Mouse (Mus musculus) MN1 (cell line): ENCODE results near the gene Col6a3.

ENCODE experiments used
- DNase-seq: peaks from one replicate; pipeline ENCODE4 v3.0.0-alpha.2; 2016; ENCODE audit warnings: low spot score

Col6a3 gene

GRCm38 (mm10) chr1:90843836-90844235, at the start of gene Col6a3:
Gene Col6a3, minus strand, starts transcription at chr1:90843971.
- DNase-seq, result no peak

DNA sequence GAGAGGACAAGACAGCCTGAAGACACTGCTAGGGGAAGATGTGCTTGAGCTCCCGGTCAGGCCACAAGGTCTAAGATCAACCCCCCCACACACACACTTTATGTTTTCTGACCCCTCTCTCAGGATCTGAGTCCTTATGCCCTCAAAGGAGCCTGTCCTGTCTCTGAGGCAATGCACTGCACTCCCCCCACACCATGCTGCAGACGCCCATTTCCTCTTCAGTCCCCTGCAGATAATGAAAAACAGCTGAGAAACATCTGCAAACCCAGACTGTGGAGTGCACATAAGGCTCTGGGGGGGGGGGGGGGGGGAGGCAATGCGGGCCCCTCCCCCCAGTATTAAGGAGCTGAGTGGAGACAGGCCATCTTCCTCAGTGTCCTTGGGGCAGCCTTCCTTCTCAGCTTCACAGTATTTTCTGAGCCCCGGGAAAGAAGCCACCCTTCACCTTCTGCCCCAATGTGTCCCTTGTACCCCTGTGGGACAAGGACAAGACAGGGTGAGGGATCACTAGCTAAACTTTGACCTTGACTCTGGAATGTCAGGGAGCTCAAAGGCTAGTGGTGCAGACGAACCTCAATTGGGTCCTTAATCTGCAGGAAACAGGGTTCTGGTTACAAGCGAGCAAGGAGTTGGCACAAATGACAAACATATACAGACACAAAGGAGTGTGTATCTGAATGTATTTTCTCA, 42.1 kb upstream of the Col6a3 start:
- no peak for DNase-seq

DNA sequence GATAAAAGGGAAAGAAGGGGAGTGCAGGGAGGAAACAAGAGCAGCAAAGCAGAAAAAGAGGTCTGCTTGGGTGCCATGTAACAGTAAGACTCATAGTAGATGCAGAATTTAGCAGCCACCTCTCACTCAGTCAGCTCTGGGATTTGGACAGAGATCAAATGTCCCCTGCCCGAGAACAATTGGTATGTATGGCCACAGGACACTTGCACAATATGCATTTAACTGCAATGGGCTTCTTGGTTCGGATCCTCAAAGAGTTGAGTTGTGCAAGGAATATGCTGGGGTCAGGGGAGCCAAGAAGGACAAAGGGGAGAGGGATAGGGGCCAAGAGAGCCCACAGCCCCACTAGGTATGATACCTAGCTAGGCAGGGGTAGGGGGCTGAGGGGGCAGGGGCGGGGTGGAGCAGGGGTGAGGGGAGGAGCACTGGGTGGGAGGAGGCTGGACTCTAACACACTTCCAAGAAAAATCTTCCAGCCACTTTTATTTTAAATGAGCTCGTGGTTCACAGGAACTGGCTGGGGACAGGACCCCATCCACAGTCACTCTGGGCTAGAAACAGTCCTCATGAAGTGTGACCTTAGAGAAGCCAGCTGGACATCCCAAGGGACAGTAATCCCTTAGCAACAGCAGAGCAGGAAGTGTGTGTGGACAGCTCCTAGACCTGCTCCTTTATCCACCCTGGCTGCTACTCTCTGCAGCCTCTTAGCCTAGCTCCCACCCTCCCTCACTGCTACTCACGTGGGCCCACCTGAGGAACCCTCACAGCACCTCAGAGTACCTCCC, 32.9 kb upstream of the Col6a3 start:
- no peak for DNase-seq

DNA sequence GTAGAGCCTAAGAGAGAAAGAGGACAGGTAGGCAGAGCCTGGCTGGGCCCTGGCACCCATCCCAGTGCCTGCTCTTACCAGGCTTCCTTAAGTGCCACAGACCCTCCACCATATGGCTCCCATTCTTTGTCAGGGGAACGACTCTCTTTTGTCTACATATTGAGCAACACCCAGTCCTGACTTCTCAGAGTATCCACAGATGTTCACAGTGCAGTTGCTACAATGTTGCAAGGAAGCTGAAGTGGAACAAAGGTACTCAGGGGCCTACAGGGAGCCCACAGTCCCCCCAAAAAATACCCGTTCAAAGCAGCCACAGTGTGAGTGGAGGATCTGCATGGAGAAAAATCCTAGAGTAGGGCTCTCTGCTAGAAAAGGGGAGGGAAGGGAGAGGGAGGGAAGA, 32.2 kb upstream of the Col6a3 start:
- no peak for DNase-seq

GRCm38 (mm10) chr1:90875371-90875770, 31.6 kb upstream of the Col6a3 start:
- DNase-seq, result no peak

GRCm38 (mm10) chr1:90870581-90870980, 26.8 kb upstream of the Col6a3 start:
- DNase-seq, result no peak

- DNase-seq, result no peak
Observed at GRCm38 (mm10) chr1:90866734-90867133, 23.0 kb upstream of the Col6a3 start.

DNA sequence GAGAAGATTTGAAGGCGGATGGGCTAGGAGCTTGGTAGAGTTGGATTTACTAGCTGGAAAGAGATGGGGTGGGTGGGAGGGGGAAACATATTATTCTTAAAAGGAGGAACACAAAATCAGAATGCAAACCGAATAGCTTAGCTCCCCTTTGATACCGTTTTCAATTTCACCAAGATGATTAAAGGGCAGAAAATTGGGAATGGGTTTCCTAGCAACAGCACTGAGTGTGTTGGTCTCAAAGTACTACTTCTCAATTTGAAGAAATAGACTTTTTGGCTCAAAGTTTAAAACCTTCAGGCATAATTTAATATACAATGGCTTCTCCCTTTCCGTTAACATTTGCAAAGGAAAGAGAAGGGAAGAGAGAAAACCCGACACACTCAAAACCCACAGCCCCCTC, 12.1 kb upstream of the Col6a3 start:
- DNase-seq, result no peak

DNA sequence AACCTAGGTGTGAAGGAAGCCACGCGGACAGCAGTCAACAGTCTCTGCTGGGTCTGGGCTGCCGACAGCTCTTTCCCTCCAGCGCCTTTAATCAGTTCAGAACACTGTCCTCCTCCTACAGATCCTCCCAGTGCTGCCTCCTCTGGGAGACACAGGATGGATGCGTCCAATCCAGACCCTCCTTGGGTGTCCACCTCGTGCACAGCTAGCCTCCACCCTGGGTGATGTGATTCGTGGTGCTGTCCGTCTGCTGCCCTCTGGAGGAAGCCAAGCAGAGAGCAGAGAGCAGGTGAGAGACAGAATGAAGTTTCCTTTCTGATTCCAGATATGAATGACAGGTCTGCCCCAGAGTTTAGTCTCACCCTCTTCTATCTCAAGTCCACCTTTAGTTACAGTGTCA, 6.1 kb upstream of the Col6a3 start:
- no peak for DNase-seq

DNA sequence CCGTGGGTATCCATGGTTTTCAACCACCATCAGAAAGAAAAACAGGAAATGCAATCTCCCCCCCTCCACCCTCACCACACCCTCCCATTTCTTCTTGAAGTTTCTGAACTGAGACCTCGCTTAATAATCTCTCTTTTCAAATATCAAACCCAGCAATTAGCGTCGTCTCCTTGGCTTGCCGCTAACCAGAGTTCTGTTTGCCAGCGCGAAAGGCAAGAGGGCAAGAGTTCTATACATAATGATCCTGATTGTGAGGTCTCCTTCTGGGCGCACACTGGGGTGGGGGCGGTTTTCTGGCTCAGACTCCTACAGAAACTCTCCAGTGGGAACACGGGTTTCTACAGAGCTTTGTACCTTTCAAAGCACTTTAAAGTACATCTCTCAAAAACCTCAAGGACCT, 1.4 kb upstream of the Col6a3 start:
- no peak for DNase-seq

DNA sequence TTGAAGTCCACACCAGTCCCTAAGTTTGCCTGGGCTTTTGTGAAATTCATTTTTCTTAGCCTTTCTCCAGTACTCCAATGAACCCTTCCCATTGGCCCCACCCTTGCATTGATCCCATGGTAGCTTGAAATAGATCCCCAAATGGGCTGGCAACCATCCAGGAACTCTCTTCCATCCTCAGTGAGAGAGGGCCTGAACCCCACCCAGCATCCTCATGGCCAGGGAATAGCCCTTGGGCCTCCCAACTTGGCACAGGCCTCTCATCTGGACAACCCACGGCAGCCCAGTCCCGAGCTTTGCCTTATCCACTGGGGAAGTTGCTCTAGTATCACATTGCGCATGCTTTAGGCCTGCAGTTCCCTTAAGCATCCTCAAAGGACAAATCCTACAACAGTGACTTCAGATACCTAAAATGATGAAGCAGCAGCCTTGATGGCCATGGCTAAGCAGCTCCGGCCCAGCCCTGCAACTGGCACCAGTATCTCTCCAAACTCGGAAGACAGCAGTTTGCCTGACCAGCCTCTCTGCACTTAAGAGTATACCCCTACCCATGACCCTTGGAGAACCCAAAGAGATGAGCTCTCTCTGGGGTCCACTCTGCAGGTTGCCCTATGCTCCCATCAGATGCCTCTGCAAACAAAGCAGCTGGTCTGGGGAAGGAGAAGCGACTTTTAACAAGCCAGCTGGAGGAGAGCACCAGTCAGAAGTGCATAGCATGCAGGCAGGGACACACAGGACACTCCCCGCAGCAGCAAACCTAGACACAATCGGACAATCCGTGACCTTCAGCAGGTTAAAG, 783 bp downstream of the Col6a3 start:
- no peak for DNase-seq

GRCm38 (mm10) chr1:90840250-90840649, 3.5 kb downstream of the Col6a3 start:
- DNase-seq, result no peak

DNA sequence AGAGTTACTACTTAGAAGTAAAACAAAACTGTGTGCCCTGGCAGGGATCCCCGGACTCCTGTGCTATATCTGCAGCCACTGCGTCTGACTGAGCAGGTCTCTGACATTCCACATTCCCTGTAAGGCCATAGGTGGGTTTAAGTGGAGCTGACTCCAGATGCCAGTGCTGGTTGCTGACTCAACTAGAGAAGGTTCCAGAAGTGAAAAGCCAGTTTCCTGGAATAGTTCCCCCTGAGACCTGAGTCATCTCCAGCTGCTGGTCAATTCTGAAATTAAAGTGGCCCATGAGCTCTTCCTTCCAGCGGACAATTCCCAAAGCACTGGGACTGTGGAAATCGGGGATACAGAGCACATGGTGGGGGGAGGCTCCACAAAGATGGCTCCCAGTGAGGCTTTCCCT, 5.1 kb downstream of the Col6a3 start:
- DNase-seq, result no peak

DNA sequence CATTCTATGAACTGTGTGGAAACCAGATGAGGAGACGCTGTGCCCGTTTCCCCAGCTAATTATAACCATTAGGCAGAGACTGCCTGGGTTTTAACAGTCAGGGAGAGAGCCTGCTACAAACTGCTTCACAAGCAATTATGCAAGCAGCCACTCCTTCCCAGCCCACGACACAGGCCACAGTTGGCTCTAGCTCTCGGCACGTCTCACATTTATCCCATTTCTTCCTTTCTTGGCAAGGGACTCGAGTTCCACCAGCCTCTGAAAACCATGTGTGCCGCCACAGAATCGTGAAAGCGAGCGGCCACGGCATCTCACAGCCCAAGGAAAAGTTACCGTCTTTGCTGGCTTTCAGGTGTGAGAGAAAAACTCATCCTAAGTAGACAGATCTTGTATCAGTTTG, 5.5 kb downstream of the Col6a3 start:
- no peak for DNase-seq

DNA sequence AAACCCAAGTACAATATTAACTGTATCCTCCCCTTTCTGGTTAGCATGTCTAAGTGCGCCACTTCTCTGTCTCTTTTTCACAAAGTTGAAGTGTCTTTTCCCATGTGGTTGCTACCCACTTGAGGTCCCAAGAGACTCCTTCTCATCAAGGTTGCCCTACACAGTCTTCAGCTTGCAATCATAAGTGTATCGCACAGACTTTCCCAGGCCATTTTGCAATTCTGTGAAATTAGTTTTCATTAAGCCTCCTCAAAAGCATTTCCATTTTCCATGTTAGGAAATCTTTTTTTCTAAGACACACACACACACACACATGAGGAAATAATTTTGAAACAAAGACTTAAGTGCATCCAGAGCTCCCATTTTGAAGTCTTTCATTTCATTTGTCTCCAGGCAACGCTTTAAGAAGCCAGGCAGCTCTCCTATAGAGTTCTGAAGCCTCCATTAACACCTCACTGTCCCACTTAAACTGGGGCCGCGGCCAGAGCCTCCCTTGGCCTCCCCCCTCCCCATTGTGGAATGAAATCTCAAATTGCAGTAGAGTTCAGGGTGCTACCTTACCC, 7.5 kb downstream of the Col6a3 start:
- DNase-seq, result no peak

- DNase-seq, result no peak
Observed at GRCm38 (mm10) chr1:90834701-90835100, 9.1 kb downstream of the Col6a3 start.

DNA sequence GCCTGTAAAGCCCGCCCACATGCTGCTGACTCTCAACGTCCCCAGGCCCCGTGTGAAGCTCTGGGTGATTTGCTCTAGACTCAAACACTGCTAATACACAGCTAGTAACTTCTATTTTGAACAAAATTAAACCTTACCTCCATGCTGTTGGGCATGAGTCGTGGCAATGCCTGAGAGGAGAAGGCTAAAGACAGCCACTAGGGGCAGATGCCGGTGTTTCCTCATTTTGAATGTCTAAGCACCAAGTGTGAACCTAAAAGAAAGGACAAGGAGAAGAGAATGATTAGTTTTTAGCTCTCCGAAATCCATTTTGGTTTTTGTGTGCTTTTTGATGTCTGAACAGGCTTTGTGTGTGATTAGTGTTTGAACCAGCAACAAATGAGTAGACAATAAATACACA, 13.8 kb downstream of the Col6a3 start:
- no peak for DNase-seq

DNA sequence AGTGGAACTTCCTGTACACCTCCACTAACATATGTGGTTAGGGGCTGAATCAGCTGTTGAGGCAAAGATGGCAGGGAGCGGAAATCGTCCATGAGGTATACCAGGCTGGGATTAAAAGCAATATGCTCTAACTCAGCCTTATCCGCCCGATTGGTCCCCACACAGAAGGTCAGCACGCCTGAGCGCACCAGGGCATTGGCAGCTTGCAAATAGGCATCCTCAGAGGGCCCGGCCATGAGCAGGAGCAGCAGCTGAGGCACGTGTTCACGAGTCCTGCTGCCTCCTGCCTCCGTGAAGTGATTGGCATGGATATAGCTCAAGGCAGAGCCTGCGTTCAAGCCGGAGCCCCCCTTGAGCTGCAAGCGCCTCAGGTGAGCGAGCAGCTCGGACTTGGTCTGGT, 30.5 kb downstream of the Col6a3 start:
- DNase-seq, result no peak

DNA sequence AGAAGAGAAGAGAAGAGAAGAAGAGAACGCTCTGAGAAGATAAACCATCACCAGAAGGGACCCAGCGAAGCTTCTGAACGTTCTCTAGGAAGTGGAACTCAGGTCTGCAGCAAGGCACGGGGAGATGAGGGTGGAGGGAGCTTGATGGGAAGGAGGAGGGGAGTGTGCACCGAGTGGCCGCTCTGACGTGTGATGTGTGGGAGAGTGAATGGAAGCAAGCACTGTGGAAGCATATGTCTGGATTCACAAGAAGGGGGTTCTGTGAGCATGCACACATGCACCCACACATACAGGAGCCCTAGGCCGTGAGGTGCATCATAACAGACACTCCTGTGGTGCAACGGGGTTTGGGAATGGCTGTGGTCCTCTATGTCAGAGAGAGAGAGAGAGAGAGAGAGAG, 34.8 kb downstream of the Col6a3 start:
- no peak for DNase-seq

GRCm38 (mm10) chr1:90803104-90803503, 40.7 kb downstream of the Col6a3 start:
- DNase-seq, result no peak

DNA sequence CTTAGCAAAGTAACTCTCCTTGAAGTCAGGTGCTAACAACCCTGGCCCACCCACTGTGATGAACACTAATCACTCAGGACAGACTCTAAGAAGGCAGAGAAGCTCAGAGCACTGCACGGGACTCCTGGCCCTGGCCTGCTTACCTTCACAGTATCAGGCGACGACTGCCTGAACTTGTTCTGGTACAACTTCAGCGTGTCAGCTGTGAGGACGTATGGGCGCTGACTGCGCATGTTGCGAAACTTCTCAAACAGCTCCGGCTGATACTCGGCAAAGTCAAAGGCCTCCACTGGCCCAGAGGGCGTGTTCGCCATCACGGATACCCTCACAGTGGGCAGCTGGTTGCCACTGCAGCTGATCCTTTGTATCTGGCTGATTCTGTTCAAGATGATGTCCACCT, 42.7 kb downstream of the Col6a3 start:
- no peak for DNase-seq

DNA sequence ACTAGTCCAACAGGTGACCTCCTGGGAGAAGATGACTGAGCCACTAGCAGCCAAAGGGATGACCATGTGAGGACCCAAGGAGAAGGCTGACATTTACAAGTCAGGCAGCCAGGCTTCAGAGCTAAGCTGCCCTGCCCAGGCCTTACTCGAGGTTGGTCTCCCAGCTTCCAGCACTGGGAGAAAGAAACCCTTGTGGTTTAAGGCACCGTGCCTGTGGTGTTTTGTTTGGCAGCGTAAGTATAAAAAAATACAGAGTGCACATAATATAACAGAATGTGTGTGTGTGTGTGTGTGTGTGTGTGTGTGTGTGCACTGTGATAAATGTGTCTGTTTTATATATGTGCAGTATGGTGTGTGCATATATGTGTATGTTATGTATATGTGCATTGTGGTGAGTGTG, 43.3 kb downstream of the Col6a3 start:
- no peak for DNase-seq
